Mouse (Mus musculus) hindbrain, embryonic 10.5 days (tissue): ENCODE measurements around the gene Cbx1. TPM values are rescaled to one million over a fixed set of nuclear protein-coding genes. Genes with fewer than 3 reads are reported as not detected.
A peak's percentile ranks its signal among the peaks of the same experiment; 100 is the strongest.

Experiments
- DNase-seq: peaks from one replicate; pipeline ENCODE4 v3.0.0-alpha.2; 2017; ENCODE audit warnings: low spot score
- H3K27ac ChIP-seq: fragments of 300-500 bp; sonication (generic); 2 replicates; pipeline ENCODE4 v1.5.1; 2016; ENCODE audit warnings: mild to moderate bottlenecking, moderate library complexity
- H3K27me3 ChIP-seq: fragments of 300-500 bp; sonication (generic); 2 replicates; pipeline ENCODE4 v1.6.1; 2016; ENCODE audit warnings: mild to moderate bottlenecking; ENCODE audit not compliant: poor library complexity, insufficient read depth, severe bottlenecking
- H3K36me3 ChIP-seq: fragments of 300-500 bp; sonication (generic); 2 replicates; pipeline ENCODE4 v1.6.1; 2016; ENCODE audit warnings: mild to moderate bottlenecking, moderate library complexity
- H3K4me1 ChIP-seq: fragments of 300-500 bp; sonication (generic); replicated peaks from 2 replicates; pipeline ENCODE4 v1.6.1; 2016; ENCODE audit warnings: mild to moderate bottlenecking
- H3K4me3 ChIP-seq: fragments of 300-500 bp; sonication (generic); 2 replicates; pipeline ENCODE4 v1.5.1; 2016; ENCODE audit warnings: mild to moderate bottlenecking, moderate library complexity
- H3K9me3 ChIP-seq: fragments of 300-500 bp; sonication (generic); 2 replicates; pipeline ENCODE4 v1.6.1; 2016; ENCODE audit warnings: mild to moderate bottlenecking, moderate library complexity
- WGBS: fragments of 180-500 bp; shearing (Covaris S2); methylation state at CpG from one replicate; pipeline ENCODE4 v1.1.7; 2016; 5-methylcytosine and 5-hydroxymethylcytosine counted together
- polyA plus RNA-seq: library from polyadenylated mRNA; unstranded; fragments of >200 nt; fragmentation: Nextera tagmentation; extraction: Ambion mirVana; gene quantifications from 2 replicates; pipeline ENCODE4 v1.2.1, GENCODE M21; 2016

The Cbx1 gene
- 158 and 198 TPM in 2 replicates for polyA plus RNA-seq

DNA sequence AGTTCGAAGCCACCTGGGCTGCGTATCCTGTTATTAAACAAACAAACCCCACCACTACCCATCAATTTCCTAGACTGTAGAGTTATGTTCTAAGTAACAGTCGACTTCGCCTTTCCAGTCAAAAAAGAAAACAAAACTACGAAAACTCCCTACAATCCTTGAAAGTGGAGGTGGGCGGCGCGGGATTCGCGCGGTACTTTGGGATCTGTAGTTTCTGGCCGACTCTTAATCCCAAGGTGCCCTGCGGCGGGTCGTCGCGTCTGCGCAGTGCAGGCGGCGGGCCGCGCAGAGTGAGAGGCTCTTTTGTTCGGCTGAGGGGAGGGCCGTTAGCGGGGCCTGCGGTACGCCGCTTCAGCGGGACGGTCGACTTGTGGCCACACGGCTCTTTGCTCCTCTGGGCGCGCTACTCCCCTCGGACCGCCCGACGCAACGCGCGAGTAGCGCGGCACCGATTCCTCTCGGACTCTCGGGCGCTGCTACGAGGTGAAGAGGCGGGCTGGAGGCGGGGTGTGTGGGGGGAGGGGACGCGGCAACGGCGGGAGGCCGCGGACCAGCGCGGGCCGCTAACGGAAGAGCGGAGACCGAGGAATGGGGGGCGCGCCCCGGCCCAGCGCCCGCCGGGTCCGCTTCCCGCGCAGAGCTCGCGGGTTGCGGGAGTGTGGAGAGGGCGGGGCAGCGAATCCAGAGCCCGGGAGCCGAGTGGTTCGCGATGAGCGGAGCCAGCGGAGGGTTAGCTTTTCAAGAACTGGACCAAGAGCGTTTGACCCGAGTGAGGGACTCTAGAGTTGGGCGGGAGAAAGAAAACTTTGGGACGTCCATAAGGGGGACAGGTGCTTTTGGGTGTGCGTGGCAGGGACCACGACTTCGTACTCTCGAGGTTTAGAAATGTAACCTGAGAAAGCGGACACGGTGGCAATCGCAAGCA, at the start of gene Cbx1:
Gene Cbx1 (plus strand): TSS at position 257 of the 925 bp plus-strand sequence.
- Histone ChIP-seq H3K36me3 (peaks cover 20% of the 10 kb centered on the region), H3K27ac (peak within 1 kb of the TSS; percentile 100), H3K4me1 (peaks cover 38% of the 10 kb centered on the region), H3K27me3 (no peaks in the 10 kb centered on the region), H3K9me3 (no peaks in the 10 kb centered on the region), H3K4me3 (peak within 1 kb of the TSS; percentile 96)
- DNase-seq, result peak; percentile 93
- 1% methylated on average over 93 of the region's 93 CpGs for WGBS

GRCm38 (mm10) chr11:96740796-96741195, 48.1 kb upstream of the Cbx1 start:
- peaks cover 56% of the 10 kb centered on the region for H3K4me1 ChIP-seq
- DNase-seq, result no peak
- H3K36me3 ChIP-seq, result no peaks in the 10 kb centered on the region
- H3K27me3 ChIP-seq, result peaks cover 25% of the 10 kb centered on the region
- 71% methylated on average over 12 of the region's 12 CpGs for WGBS
- no peak overlapping the region for H3K4me3 ChIP-seq
- H3K27ac ChIP-seq, result peak overlapping the region; percentile 54
- no peaks in the 10 kb centered on the region for H3K9me3 ChIP-seq

GRCm38 (mm10) chr11:96741995-96742394, 46.9 kb upstream of the Cbx1 start:
- H3K27me3 ChIP-seq, result peaks cover 16% of the 10 kb centered on the region
- H3K4me1 ChIP-seq, result peaks cover 50% of the 10 kb centered on the region
- H3K36me3 ChIP-seq, result no peaks in the 10 kb centered on the region
- no peaks in the 10 kb centered on the region for H3K9me3 ChIP-seq
- DNase-seq, result no peak
- 33% methylated on average over 12 of the region's 12 CpGs for WGBS
- no peak overlapping the region for H3K4me3 ChIP-seq
- no peak overlapping the region for H3K27ac ChIP-seq

- Histone ChIP-seq H3K9me3 (no peaks in the 10 kb centered on the region), H3K4me3 (no peak overlapping the region), H3K36me3 (no peaks in the 10 kb centered on the region), H3K27ac (0 out of 2 replicates have a peak overlapping the region, but pooled peaks have one; percentile 0), H3K4me1 (peaks cover 53% of the 10 kb centered on the region), H3K27me3 (peaks cover 13% of the 10 kb centered on the region)
- WGBS, result 80% methylated on average over 11 of the region's 11 CpGs
- no peak for DNase-seq
Measured at GRCm38 (mm10) chr11:96743000-96743399, 45.9 kb upstream of the Cbx1 start.

- no peak overlapping the region for H3K4me3 ChIP-seq
- H3K36me3 ChIP-seq, result no peaks in the 10 kb centered on the region
- peaks cover 49% of the 10 kb centered on the region for H3K4me1 ChIP-seq
- WGBS, result 85% methylated on average over 4 of the region's 4 CpGs
- H3K27me3 ChIP-seq, result peaks cover 8% of the 10 kb centered on the region
- no peak for DNase-seq
- no peaks in the 10 kb centered on the region for H3K9me3 ChIP-seq
- no peak overlapping the region for H3K27ac ChIP-seq
Measured at GRCm38 (mm10) chr11:96743891-96744290, 45.0 kb upstream of the Cbx1 start.

DNA sequence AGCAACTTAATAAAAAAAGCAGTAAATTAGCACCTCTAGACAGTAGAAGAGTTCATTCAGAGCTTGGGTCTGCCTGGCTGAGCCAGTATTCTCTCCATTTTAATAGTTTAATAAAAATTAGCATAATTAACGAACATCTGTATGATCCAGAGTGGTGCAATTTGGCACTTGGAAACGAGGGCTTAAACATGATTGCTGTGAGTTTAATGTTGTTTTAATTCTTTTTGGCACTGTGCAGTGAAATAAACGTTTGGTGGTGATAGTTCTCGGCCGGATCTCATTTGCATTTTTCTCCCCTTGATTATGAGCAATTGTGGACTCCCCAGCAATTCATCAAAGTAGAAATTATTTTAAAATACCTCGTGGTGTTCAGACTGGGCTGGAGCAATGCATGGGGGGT, 42.3 kb upstream of the Cbx1 start:
- Histone ChIP-seq H3K27me3 (peaks cover 5% of the 10 kb centered on the region), H3K27ac (no peak overlapping the region), H3K9me3 (no peaks in the 10 kb centered on the region), H3K4me1 (peaks cover 28% of the 10 kb centered on the region), H3K36me3 (no peaks in the 10 kb centered on the region), H3K4me3 (no peak overlapping the region)
- 76% methylated on average over 6 of the region's 6 CpGs for WGBS
- no peak for DNase-seq

GRCm38 (mm10) chr11:96747555-96747954, 41.4 kb upstream of the Cbx1 start:
- no peaks in the 10 kb centered on the region for H3K9me3 ChIP-seq
- peaks cover 19% of the 10 kb centered on the region for H3K4me1 ChIP-seq
- DNase-seq, result no peak
- peaks cover 5% of the 10 kb centered on the region for H3K27me3 ChIP-seq
- H3K4me3 ChIP-seq, result no peak overlapping the region
- WGBS, result 56% methylated on average over 3 of the region's 3 CpGs
- no peaks in the 10 kb centered on the region for H3K36me3 ChIP-seq
- H3K27ac ChIP-seq, result no peak overlapping the region

GRCm38 (mm10) chr11:96755298-96755697, 33.6 kb upstream of the Cbx1 start:
- Histone ChIP-seq H3K4me1 (no peaks in the 10 kb centered on the region), H3K27ac (no peak overlapping the region), H3K9me3 (no peaks in the 10 kb centered on the region), H3K4me3 (no peak overlapping the region), H3K36me3 (no peaks in the 10 kb centered on the region), H3K27me3 (no peaks in the 10 kb centered on the region; the same call in 1 of the 2 replicates)
- no peak for DNase-seq
- WGBS, result 93% methylated on average over 2 of the region's 2 CpGs

DNA sequence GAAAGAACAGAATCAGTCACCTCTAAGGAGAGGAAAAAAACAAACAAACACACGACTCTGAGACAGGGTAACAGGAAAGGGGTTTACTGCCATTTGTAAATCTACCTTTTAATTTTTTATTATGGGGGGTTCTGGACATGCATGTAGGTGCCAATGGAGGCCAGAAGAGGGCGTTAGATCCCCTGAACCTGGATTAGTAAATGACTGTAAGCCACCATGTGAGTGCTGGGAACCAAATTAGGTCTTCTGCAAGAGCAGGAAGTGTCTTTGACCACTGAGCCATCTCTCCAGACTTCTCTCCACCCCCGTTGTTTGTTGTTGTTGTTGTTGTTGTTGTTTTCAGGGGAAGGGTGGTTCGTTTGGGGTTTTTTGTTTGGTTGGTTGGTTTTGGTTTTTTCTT, 31.5 kb upstream of the Cbx1 start:
- WGBS, result 65% methylated on average over 4 of the region's 4 CpGs
- no peak for DNase-seq
- Histone ChIP-seq H3K27ac (no peak overlapping the region), H3K4me1 (no peaks in the 10 kb centered on the region), H3K36me3 (no peaks in the 10 kb centered on the region), H3K4me3 (no peak overlapping the region), H3K27me3 (no peaks in the 10 kb centered on the region; the same call in 1 of the 2 replicates), H3K9me3 (no peaks in the 10 kb centered on the region)

- Histone ChIP-seq H3K27me3 (no peaks in the 10 kb centered on the region; the same call in 1 of the 2 replicates), H3K36me3 (no peaks in the 10 kb centered on the region), H3K27ac (no peak overlapping the region), H3K9me3 (no peaks in the 10 kb centered on the region), H3K4me3 (no peak overlapping the region), H3K4me1 (peaks cover 6% of the 10 kb centered on the region)
- whole genome bisulfite sequencing, result 76% methylated on average over 5 of the region's 5 CpGs
- no peak for DNase-seq
Measured at GRCm38 (mm10) chr11:96758402-96758801, 30.5 kb upstream of the Cbx1 start.

- WGBS, result 39% methylated on average over 3 of the region's 3 CpGs
- Histone ChIP-seq H3K27ac (no peak overlapping the region; the same call in 1 of the 2 replicates), H3K4me1 (peaks cover 21% of the 10 kb centered on the region), H3K9me3 (no peaks in the 10 kb centered on the region), H3K36me3 (no peaks in the 10 kb centered on the region), H3K4me3 (no peak overlapping the region), H3K27me3 (no peaks in the 10 kb centered on the region; the same call in 1 of the 2 replicates)
- DNase-seq, result no peak
Measured at GRCm38 (mm10) chr11:96760042-96760441, 28.9 kb upstream of the Cbx1 start.

DNA sequence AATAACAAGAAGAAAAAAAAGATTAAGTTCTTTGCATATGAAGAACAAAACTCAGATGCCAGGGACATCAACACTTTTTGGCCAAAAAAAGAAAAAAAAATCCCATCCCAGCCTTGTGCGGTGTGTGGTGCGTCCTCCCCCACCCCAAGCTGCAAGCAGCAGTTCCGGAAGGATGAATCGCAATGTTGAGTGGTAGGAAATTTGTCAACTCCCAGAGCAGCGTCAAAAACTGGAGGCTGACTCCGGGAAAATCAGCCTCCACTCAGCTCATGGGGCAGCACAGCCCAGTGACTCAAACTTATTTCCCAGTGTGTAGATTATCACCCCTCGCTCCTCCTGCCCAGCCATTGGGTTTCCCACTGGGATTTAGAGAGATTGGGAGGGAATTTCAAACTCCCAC, 26.9 kb upstream of the Cbx1 start:
- H3K4me1 ChIP-seq, result peaks cover 33% of the 10 kb centered on the region

DNA sequence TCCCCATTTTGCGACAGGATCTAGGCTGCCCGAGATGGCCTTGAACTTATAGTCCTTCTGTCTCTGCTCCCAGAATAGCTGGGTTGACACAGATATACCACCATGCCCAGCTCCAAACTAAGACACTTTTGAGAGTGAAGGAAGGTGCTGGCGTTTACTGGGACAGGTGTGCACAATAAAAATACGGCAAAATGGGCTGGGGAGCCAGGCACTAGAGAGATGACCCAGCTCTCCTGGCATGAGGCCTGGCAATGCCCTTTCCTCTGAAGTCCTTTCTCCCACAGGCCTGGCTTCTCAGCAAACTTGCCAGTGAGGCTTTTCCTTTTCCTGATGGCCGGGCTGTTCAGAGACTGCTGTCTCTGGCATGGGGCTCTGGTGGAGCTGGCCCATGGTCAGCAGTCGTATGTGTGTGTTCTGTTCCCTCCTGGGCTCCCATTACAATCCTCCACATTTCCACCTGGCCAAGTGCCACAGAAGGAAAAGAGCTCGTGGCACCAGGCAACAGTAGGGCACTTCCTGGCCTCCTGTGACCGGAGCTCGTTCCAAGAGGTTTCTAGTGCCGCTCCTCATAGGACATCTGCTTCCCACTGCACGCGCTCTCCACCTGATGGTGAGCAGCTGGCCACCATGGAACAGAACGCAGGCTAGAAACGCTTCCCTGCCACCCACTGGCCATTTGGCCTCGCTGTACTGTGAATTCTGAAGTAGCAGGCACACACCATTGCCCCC, 26.0 kb upstream of the Cbx1 start:
- Histone ChIP-seq H3K27ac (peak overlapping the region; percentile 20; the same call in 1 of the 2 replicates), H3K9me3 (no peaks in the 10 kb centered on the region), H3K27me3 (no peaks in the 10 kb centered on the region; the same call in 1 of the 2 replicates), H3K4me3 (no peak overlapping the region), H3K36me3 (peaks cover 5% of the 10 kb centered on the region), H3K4me1 (peaks cover 42% of the 10 kb centered on the region)
- DNase-seq, result no peak
- WGBS, result 82% methylated on average over 15 of the region's 15 CpGs

More for the DNA sequence above, 26.9 kb upstream of the Cbx1 start:
- no peak for DNase-seq
- Histone ChIP-seq H3K27me3 (no peaks in the 10 kb centered on the region; the same call in 1 of the 2 replicates), H3K9me3 (no peaks in the 10 kb centered on the region), H3K36me3 (no peaks in the 10 kb centered on the region), H3K27ac (no peak overlapping the region), H3K4me3 (no peak overlapping the region)
- 76% methylated on average over 7 of the region's 7 CpGs for WGBS
